Mouse (Mus musculus): ENCODE data around the gene Ldah.

Ldah gene

GRCm38 (mm10) chr12:8207978-8208403 lies at the start of gene Ldah:
TSS of gene Ldah (plus strand) at chr12:8208107.
- WGBS, result under 1% methylated on average over 34 of the region's 34 CpGs

DNA sequence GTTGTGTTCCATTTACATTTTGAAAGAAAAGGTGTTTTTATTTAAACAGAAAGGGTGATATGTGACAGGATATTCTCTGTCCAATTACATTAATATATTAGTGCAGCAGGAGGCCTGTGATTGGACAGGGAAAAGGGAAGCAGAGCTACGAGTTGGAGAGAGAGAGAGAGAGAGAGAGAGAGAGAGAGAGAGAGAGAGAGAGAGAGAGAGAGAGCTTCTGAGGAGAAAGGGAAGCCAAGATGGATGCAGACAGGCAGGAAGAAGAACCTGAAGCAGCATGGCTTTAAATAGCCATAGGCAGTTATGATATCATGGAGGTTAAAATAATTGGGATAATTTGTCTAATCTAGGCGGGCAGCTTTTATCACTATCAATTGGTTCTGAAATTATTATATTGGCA lies 40.2 kb upstream of the Ldah start:
- 57% methylated on average over 2 of the region's 2 CpGs for WGBS

- 64% methylated on average over 6 of the region's 6 CpGs for WGBS
Observed at GRCm38 (mm10) chr12:8180921-8181320, 27.0 kb upstream of the Ldah start.

GRCm38 (mm10) chr12:8188796-8189535 lies 18.9 kb upstream of the Ldah start:
- WGBS, result 86% methylated on average over 15 of the region's 15 CpGs

GRCm38 (mm10) chr12:8189722-8190121 lies 18.2 kb upstream of the Ldah start:
- WGBS, result 65% methylated on average over 3 of the region's 3 CpGs

DNA sequence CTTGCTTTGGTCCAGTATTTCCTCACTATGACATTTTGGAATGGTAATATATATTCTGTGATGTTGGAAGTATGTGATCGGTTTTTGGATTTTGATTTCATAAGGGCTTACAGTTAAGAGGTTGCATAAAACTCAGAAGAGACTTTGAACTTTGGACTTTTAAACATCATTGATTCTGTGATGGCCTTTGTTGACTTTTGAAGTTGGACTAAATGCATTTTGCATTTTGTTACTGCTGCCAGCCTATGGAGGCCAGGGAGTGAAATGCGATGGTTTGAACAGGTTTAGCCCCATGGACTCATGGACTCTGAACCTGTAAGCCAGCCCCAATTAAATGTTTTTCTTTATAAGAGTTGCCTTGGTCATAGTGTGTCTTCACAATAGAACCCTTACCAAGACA lies 2.2 kb upstream of the Ldah start:
- WGBS, result 88% methylated on average over 2 of the region's 2 CpGs

- 12% methylated on average over 5 of the region's 5 CpGs for WGBS
Observed at GRCm38 (mm10) chr12:8207578-8207977, 329 bp upstream of the Ldah start.

- WGBS, result 60% methylated on average over 15 of the region's 15 CpGs
Observed at GRCm38 (mm10) chr12:8216392-8217280, 8.7 kb downstream of the Ldah start.

- WGBS, result 95% methylated on average over 6 of the region's 6 CpGs
Observed at GRCm38 (mm10) chr12:8223036-8223435, 15.1 kb downstream of the Ldah start.

- WGBS, result 98% methylated on average over 3 of the region's 3 CpGs
Observed at GRCm38 (mm10) chr12:8231101-8231500, 23.2 kb downstream of the Ldah start.

DNA sequence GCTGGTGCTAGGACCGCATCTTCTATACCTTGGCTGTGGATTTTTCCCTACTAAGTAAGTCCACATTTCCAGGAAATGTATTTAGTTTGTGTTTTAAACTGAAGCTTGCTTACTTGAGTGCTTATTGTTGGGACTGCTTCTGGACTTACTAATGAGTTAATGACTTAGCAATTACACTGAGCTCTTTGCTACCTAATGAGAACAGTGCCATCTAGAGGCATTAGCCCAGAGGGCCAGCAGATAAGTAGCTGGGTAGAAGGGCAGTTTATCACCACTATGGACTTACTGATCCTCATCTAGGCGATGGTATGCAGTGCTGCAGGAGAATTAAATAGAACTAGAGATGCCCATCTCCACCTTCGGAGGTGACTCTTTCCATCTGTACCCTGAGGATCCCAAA lies 24.8 kb downstream of the Ldah start:
- 88% methylated on average over 3 of the region's 3 CpGs for WGBS

- 57% methylated on average over 3 of the region's 3 CpGs for WGBS
Observed at GRCm38 (mm10) chr12:8242181-8242580, 34.3 kb downstream of the Ldah start.

GRCm38 (mm10) chr12:8244746-8245145 lies 36.8 kb downstream of the Ldah start:
- WGBS, result 83% methylated on average over 4 of the region's 4 CpGs

GRCm38 (mm10) chr12:8260297-8260696 lies 52.4 kb downstream of the Ldah start:
- 68% methylated on average over 2 of the region's 2 CpGs for WGBS

DNA sequence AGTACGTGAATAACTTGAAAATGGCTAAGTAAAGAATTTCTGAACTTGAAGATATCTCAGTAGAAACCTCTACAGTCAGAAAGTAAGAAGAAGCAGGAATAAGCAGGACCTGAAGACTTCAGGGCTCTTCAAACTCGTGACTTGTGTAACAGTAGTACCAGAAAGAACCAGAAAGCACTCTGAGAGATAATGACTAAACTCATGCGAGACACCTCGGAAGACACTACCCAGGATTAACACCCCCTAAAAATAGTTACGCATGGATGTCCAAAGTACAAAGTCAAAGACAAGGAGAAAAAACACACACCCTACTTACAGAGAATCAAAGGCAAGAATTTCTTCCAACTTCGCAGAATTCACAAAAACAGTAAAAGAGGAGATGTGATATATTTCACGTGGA lies 58.4 kb downstream of the Ldah start:
- 65% methylated on average over 7 of the region's 7 CpGs for WGBS

DNA sequence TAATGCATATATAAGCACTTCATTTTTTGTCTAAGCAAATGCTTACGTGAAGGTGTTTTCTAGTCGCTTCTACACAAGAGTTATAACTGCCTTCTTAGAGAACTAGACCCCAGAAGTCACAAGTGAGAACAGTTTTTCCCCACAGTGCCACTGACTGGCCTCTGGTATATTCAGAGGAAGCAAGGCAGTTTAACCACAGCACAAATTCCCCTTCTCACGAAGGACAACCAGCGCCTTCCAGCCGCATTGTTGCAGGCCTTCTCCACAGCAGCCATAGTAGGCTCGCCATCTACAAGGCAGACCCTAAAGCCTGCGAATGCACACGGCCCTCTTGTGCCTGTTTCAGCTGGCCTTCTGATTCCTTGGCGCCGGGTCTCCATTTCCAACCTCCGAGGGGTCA lies 61.7 kb downstream of the Ldah start:
- 98% methylated on average over 11 of the region's 11 CpGs for WGBS

DNA sequence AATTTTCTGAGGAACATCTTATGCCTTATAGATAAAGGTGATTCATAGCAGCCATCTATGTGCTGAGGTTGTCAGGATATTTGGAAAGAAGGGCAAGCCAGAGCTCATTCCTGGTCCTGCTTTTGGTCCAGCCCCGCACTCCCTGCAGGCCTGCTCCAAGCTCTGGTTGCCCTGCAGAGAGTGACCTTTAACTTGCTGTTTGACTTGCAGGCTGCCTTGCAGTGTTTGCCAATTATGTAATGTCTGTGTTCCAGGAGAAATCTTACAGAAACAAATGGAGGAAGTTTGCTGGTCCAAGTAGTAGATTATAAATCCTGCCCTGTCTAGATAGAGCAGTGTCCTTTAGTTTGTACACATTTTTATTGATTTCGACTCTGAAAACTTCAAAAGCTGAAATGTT lies 63.5 kb downstream of the Ldah start:
- WGBS, result 96% methylated on average over 2 of the region's 2 CpGs

DNA sequence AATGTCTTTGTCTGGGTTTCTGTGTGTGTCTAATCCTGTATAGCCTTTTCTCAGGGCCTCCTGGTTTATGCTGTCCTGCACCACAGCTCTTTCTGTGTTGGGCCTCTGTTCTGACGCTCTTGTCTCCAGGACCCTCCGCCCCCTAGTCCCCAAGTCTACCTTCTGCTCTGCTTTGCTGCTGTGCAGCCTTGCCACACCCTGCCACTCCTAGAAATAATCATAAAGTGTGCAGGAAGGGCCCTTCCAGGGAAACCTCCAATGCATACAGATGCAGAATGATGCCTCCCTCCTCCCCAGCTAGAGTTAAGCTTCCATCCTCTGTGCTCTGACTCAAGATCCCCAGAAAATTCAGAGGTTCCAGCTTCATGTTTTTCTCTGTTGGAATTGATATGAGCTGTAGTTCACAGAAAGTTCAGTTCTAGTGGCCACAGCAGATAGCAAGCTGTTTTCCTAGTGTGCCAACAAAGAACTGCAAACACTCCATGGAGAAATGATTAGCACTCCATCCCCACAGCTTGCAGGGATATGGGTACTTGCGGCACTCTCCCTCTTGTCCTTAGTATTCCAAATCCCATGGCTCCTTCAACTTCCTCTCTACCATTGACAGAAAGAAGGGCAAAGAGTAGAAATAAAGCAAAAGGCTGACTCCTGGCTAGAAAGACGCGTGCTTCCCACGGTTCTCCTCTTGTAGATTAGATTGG lies 65.7 kb downstream of the Ldah start:
- 95% methylated on average over 6 of the region's 6 CpGs for WGBS

DNA sequence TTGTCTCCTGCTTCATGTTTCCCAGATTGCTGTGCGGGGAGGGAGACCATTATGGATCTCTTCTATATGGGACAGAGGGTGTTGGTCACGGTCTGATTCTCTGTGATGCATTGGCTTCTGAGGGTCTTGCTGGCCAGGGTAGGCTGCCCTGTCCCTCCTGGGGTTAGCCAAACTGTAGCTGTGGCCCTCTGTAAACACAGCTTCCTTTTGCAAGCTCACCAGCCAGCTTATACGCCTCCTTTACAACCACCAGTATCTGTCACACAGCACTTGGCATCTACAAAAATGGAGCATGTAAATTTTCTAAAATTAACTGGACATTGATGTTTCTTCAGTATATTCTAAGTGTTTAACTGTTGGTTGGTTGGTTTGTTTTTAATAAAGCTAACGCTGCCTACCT lies 67.5 kb downstream of the Ldah start:
- WGBS, result 76% methylated on average over 4 of the region's 4 CpGs

- 85% methylated on average over 15 of the region's 15 CpGs for WGBS
Observed at GRCm38 (mm10) chr12:8281225-8282017, 73.5 kb downstream of the Ldah start.

DNA sequence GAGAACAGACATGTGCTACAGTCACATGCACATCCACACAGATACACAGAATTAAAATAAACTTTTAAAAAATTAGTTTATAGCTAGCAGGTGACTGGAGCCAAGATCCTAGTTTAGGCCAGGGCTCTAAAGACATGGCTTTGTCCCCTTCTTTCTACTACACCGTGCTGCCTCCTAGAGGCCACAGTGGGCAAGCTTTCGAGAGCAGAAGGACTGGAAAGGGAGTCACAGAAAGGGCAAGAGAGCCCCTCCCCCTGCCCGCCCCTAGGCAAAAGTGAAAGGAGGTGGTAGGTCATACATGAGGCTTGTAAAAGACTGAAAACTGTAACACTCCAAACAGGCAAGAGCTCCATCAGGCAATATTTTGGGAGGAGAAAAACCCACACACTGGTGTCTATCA lies 80.1 kb downstream of the Ldah start:
- 78% methylated on average over 3 of the region's 3 CpGs for WGBS

GRCm38 (mm10) chr12:8289099-8289498 lies 81.2 kb downstream of the Ldah start:
- WGBS, result 80% methylated on average over 6 of the region's 6 CpGs

Data from cerebral cortex, adult 2 months (tissue).